Mouse (Mus musculus) CH12.LX (cell line): ENCODE measurements around the gene Lamtor5. TPM values are rescaled to one million over a fixed set of nuclear protein-coding genes. Genes with fewer than 3 reads are reported as not detected.

Experiments used
- DNase-seq: peaks from one replicate; pipeline ENCODE4 v3.0.0-alpha.2; 2013; ENCODE audit errors: extremely low read depth
- H3K27ac ChIP-seq: 2 replicates; pipeline ENCODE4 v1.5.1; 2012; ENCODE audit warnings: low read depth, mild to moderate bottlenecking, control low read depth, moderate library complexity; ENCODE audit not compliant: insufficient read depth
- H3K27me3 ChIP-seq: replicated peaks from 2 replicates; pipeline ENCODE3; 2012; ENCODE audit warnings: inconsistent platforms
- H3K36me3 ChIP-seq, 2 experiments: replicated peaks in 1 of 2; 2 replicates each; pipeline versions ENCODE3 to v1.6.1; 2012; ENCODE audit warnings: inconsistent platforms in 1 of 2, low read length in 1 of 2, mild to moderate bottlenecking in 1 of 2, mixed read lengths in 1 of 2, moderate library complexity in 1 of 2; ENCODE audit not compliant: control insufficient read depth in 1 of 2, insufficient read depth in 1 of 2
- H3K4me1 ChIP-seq, 2 experiments: 2 replicates each; pipeline ENCODE4 v1.6.1; 2012; ENCODE audit warnings: inconsistent platforms in 1 of 2, moderate library complexity in 1 of 2; ENCODE audit not compliant: insufficient read depth in 2 of 2, control insufficient read depth in 1 of 2
- H3K4me2 ChIP-seq: 2 replicates; pipeline ENCODE4 v1.6.1; 2012; ENCODE audit warnings: low read depth, mild to moderate bottlenecking, control low read depth; ENCODE audit not compliant: poor library complexity, insufficient read depth, severe bottlenecking
- H3K4me3 ChIP-seq, 3 experiments: fragments of 150-350 bp in 1 of 3; sonication (generic) in 1 of 3; replicated peaks in 1 of 3; 2 replicates each; pipeline versions ENCODE3 to v1.5.1; 2011 to 2012; ENCODE audit warnings: low read depth in 2 of 3, low read length in 2 of 3, mild to moderate bottlenecking in 2 of 3, moderate library complexity in 2 of 3, control low read depth in 1 of 3, improper control_type of control experiment in 1 of 3, inconsistent platforms in 1 of 3, mixed read lengths in 1 of 3; ENCODE audit not compliant: poor library complexity in 1 of 3
- H3K79me2 ChIP-seq: replicated peaks from 2 replicates; pipeline ENCODE4 v1.6.1; 2012; ENCODE audit warnings: mild to moderate bottlenecking, moderate library complexity; ENCODE audit not compliant: control insufficient read depth, poor library complexity, insufficient read depth, severe bottlenecking; ENCODE audit errors: extremely low read depth
- H3K9ac ChIP-seq: 2 replicates; pipeline ENCODE4 v1.6.1; 2012; ENCODE audit warnings: low read depth, mild to moderate bottlenecking, control low read depth, moderate library complexity; ENCODE audit not compliant: insufficient read depth
- H3K9me3 ChIP-seq: replicated peaks from 2 replicates; pipeline ENCODE3; 2012; ENCODE audit warnings: low read length, inconsistent platforms, mixed read lengths
- CHD1 ChIP-seq: IDR thresholded peaks from 2 replicates; pipeline ENCODE4 v1.6.1; 2012; ENCODE audit warnings: low read depth, low read length, improper control_type of control experiment, inconsistent platforms
- CHD2 ChIP-seq: IDR thresholded peaks from 2 replicates; pipeline ENCODE4 v1.6.1; 2011; ENCODE audit warnings: low read length, improper control_type of control experiment
- E2F4 ChIP-seq: IDR thresholded peaks from 2 replicates; pipeline ENCODE4 v1.6.1; 2011; ENCODE audit warnings: low read depth, low read length, improper control_type of control experiment; ENCODE audit not compliant: insufficient replicate concordance
- ETS1 ChIP-seq: conservative IDR thresholded peaks from 2 replicates; pipeline ENCODE4 v1.6.1; 2012; ENCODE audit warnings: low read depth, mild to moderate bottlenecking, inconsistent platforms, low read length, improper control_type of control experiment, moderate library complexity
- HCFC1 ChIP-seq: IDR thresholded peaks from 2 replicates; pipeline ENCODE4 v1.6.1; 2012; ENCODE audit warnings: low read depth, mild to moderate bottlenecking, inconsistent platforms, low read length, improper control_type of control experiment
- MAFK ChIP-seq: IDR thresholded peaks from 2 replicates; pipeline ENCODE4 v1.6.1; 2011; ENCODE audit warnings: low read length, improper control_type of control experiment; ENCODE audit not compliant: insufficient replicate concordance
- MAX ChIP-seq: IDR thresholded peaks from 2 replicates; pipeline ENCODE4 v1.6.1; 2011; ENCODE audit warnings: low read length, improper control_type of control experiment
- MEF2A ChIP-seq: IDR thresholded peaks from 2 replicates; pipeline ENCODE4 v1.6.1; 2014; ENCODE audit warnings: low read depth, mild to moderate bottlenecking, inconsistent platforms, low read length, improper control_type of control experiment, borderline replicate concordance
- MXI1 ChIP-seq: IDR thresholded peaks from 2 replicates; pipeline ENCODE4 v1.6.1; 2011; ENCODE audit warnings: mild to moderate bottlenecking, low read depth, low read length, improper control_type of control experiment
- MYC ChIP-seq: IDR thresholded peaks from 2 replicates; pipeline ENCODE4 v1.6.1; 2011; ENCODE audit warnings: low read depth, mild to moderate bottlenecking, improper control_type of control experiment, low read length
- NELFE ChIP-seq: IDR thresholded peaks from 2 replicates; pipeline ENCODE4 v1.6.1; 2011; ENCODE audit warnings: low read depth, low read length, improper control_type of control experiment
- NRF1 ChIP-seq: IDR thresholded peaks from 2 replicates; pipeline ENCODE4 v1.6.1; 2014; ENCODE audit warnings: low read depth, mild to moderate bottlenecking, inconsistent platforms, low read length, improper control_type of control experiment, moderate library complexity
- POLR2A ChIP-seq: IDR thresholded peaks from 2 replicates; pipeline ENCODE4 v1.6.1; 2011; ENCODE audit warnings: low read depth, mild to moderate bottlenecking, improper control_type of control experiment, low read length
- RAD21 ChIP-seq: IDR thresholded peaks from 2 replicates; pipeline ENCODE4 v1.6.1; 2011; ENCODE audit warnings: low read depth, mild to moderate bottlenecking, low read length, improper control_type of control experiment, moderate library complexity
- SIN3A ChIP-seq: IDR thresholded peaks from 2 replicates; pipeline ENCODE4 v1.6.1; 2012; ENCODE audit warnings: low read length, improper control_type of control experiment, inconsistent platforms
- SMC3 ChIP-seq: IDR thresholded peaks from 2 replicates; pipeline ENCODE4 v1.6.1; 2011; ENCODE audit warnings: low read depth, low read length, improper control_type of control experiment
- TBP ChIP-seq: conservative IDR thresholded peaks from 2 replicates; pipeline ENCODE4 v1.6.1; 2011; ENCODE audit warnings: low read depth, low read length, improper control_type of control experiment
- TCF12 ChIP-seq: IDR thresholded peaks from 2 replicates; pipeline ENCODE4 v1.6.1; 2014; ENCODE audit warnings: low read depth, mild to moderate bottlenecking, inconsistent platforms, low read length, improper control_type of control experiment
- UBTF ChIP-seq: IDR thresholded peaks from 2 replicates; pipeline ENCODE4 v1.6.1; 2012; ENCODE audit warnings: low read depth, mild to moderate bottlenecking, inconsistent platforms, low read length, improper control_type of control experiment, moderate library complexity
- USF1 ChIP-seq: IDR thresholded peaks from 2 replicates; pipeline ENCODE4 v1.6.1; 2014; ENCODE audit warnings: low read depth, mild to moderate bottlenecking, inconsistent platforms, low read length, improper control_type of control experiment
- USF2 ChIP-seq: conservative IDR thresholded peaks from 2 replicates; pipeline ENCODE4 v1.6.1; 2011; ENCODE audit warnings: low read depth, low read length, improper control_type of control experiment
- ZMIZ1 ChIP-seq: IDR thresholded peaks from 2 replicates; pipeline ENCODE4 v1.6.1; 2012; ENCODE audit warnings: low read depth, mild to moderate bottlenecking, inconsistent platforms, low read length, improper control_type of control experiment
- ZNF384 ChIP-seq: IDR thresholded peaks from 2 replicates; pipeline ENCODE4 v1.6.1; 2012; ENCODE audit warnings: low read depth, low read length, improper control_type of control experiment, inconsistent platforms
- dilution Hi-C: fragments of 300-500 bp; cut with MboI; formaldehyde crosslinking; loops from 2 replicates; pipeline ENCODE4 v1.14.3; 2020; ENCODE audit warnings: low sequenced_read_pairs; ENCODE audit not compliant: extremely low pct_unique_long_range_greater_than_20kb, extremely low pct_ligation_motif_present
- in situ Hi-C: fragments of 300-500 bp; cut with MboI; formaldehyde crosslinking; loops from 3 replicates; pipeline ENCODE4 v1.14.3; 2019; ENCODE audit warnings: low sequenced_read_pairs, low pct_ligation_motif_present, low pct_unique_long_range_greater_than_20kb, mixed read lengths
- polyA plus RNA-seq: library from polyadenylated mRNA; unstranded; fragments of >175 nt; gene quantifications from 2 replicates; pipeline ENCODE4 v1.2.1, GENCODE M21; 2012; ENCODE audit warnings: low read depth; ENCODE audit not compliant: insufficient read length
- total RNA-seq, 2 experiments: library from RNA; depleted of rRNA; stranded (reverse); fragments of 300-350 nt in 1 of 2; fragments of >200 nt in 1 of 2; gene quantifications; 2 replicates each; pipeline ENCODE4 v1.2.3; 2012 to 2014

The Lamtor5 gene
- total and polyA plus RNA-seq, 3 experiments = 119 to 162 (median 137) TPM

DNA sequence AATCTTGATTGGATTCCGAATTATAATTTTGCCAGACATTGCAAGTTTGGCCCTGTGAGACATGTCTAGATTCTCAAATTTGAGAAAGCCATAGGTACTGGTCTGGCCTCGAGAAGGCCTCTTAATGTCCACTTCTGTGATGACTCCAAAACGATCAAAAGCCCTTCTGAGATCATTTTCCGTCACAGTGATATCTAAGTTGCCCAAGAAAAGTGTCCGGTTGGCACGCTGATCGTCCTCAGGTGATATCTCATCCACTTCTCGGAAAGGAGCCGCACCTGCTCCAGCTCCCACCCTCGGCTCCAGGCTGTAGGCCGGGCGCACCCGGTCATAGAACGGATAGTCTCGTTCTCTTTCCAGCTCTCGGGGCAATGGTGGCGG lies 53.1 kb downstream of the Lamtor5 start:
- DNase-seq = no peak
- Histone ChIP-seq H3K4me2 (peak overlapping the region; percentile 68), H3K27me3 (no peaks in the 10 kb centered on the region), H3K9me3 (no peaks in the 10 kb centered on the region), H3K79me2 (peaks cover 48% of the 10 kb centered on the region)
- in situ Hi-C loops (no loop called here), dilution Hi-C loops (no loop called here)
- TF ChIP-seq RAD21 = no peak
- TF ChIP-seq CHD2 = 0 out of 2 replicates have a peak, but pooled peaks have one; percentile 15
- TF ChIP-seq MEF2A = no peak
- no peak for TF ChIP-seq MAFK
- TF ChIP-seq, all 38 proteins: peak for 1
- H3K4me3 ChIP-seq = peak overlapping the region; percentile 82 to 94 (median 92)
- H3K36me3 ChIP-seq = peaks cover 16 to 30% of the 10 kb centered on the region in 2 experiments
- peak overlapping the region; percentile 5; the same call in 1 of the 2 replicates for H3K27ac ChIP-seq
- H3K9ac ChIP-seq = peak overlapping the region; percentile 97
- H3K4me1 ChIP-seq = peaks cover 0 to 41% of the 10 kb centered on the region in 2 experiments; a peak in 2 of 4 replicates

- in situ Hi-C loops = no loop called here
- Histone ChIP-seq H3K36me3 (peaks cover 16 to 29% of the 10 kb centered on the region in 2 experiments), H3K4me2 (peak overlapping the region; percentile 68), H3K4me1 (peaks cover 0 to 37% of the 10 kb centered on the region in 2 experiments; a peak in 2 of 4 replicates), H3K27ac (peak overlapping the region; percentile 70), H3K79me2 (peaks cover 44% of the 10 kb centered on the region), H3K27me3 (no peaks in the 10 kb centered on the region)
- TF ChIP-seq ETS1 = no peak
- peak; percentile 10 for TF ChIP-seq SIN3A
- no peak for TF ChIP-seq MAFK
- TF ChIP-seq SMC3 = no peak
- TF ChIP-seq UBTF = 0 out of 2 replicates have a peak, but pooled peaks have one; percentile 54
- peak; percentile 55 for TF ChIP-seq MXI1
- TF ChIP-seq, all 38 proteins: peak for 3
- Histone ChIP-seq H3K9me3 (no peaks in the 10 kb centered on the region), H3K4me3 (peak overlapping the region; percentile 82 to 94 (median 92)), H3K9ac (peak overlapping the region; percentile 97)
- dilution Hi-C loops = no loop called here
- no peak for DNase-seq
These were observed 53.7 kb downstream of the Lamtor5 start for GRCm38 (mm10) chr3:107332127-107332959.

DNA sequence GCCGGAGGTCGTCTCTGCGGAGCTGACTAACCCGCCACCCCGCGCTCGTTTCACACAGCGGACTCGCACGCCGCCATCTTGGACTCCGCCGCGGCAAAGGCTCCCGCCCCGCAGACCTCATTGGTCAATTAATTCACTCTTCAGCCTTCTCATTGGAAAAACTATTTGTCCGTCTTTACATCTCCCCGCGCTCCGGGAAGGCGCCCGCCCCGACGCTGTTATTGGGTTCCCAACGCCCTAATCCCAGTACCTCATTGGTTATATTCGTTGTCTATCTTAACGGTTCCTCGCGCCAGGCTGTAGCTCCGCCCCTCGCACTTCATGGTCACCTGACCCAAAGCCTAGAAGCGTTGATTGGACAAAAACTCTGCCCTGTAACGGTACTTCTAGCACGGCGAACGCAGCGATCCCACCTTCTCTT lies 54.3 kb downstream of the Lamtor5 start:
- H3K4me1 ChIP-seq = peaks cover 0 to 35% of the 10 kb centered on the region in 2 experiments; a peak in 2 of 4 replicates
- peak; percentile 99 for DNase-seq
- H3K4me2 ChIP-seq = no peak overlapping the region
- H3K36me3 ChIP-seq = peaks cover 16 to 28% of the 10 kb centered on the region in 2 experiments
- dilution Hi-C loops (no loop called here), in situ Hi-C loops (no loop called here)
- H3K9ac ChIP-seq = peak overlapping the region; percentile 97
- H3K9me3 ChIP-seq = no peaks in the 10 kb centered on the region
- peaks cover 40% of the 10 kb centered on the region for H3K79me2 ChIP-seq
- no peaks in the 10 kb centered on the region for H3K27me3 ChIP-seq
- H3K4me3 ChIP-seq = peak overlapping the region; percentile 82 to 94 (median 92)
- H3K27ac ChIP-seq = peak overlapping the region; percentile 86
- TF ChIP-seq NELFE (peak; percentile 81), E2F4 (peak; percentile 93), CHD2 (no peak), MAX (peak; percentile 60; the same call in 1 of the 2 replicates), ZNF384 (no peak), USF1 (peak; percentile 93), USF2 (peak; percentile 90), HCFC1 (no peak), SMC3 (no peak), ETS1 (no peak), SIN3A (peak; percentile 36; the same call in 1 of the 2 replicates), MYC (no peak), ZMIZ1 (peak; percentile 90; the same call in 1 of the 2 replicates), TCF12 (peak; percentile 95), NRF1 (peak; percentile 44), POLR2A (peak; percentile 91), RAD21 (no peak), TBP (peak; percentile 82; the same call in 1 of the 2 replicates), MXI1 (peak; percentile 11; the same call in 1 of the 2 replicates), CHD1 (no peak)
